Mouse (Mus musculus) heart, embryonic 14.5 days (tissue): ENCODE data around the gene Tspan15. TPM values are rescaled to one million over a fixed set of nuclear protein-coding genes. Genes with fewer than 3 reads are reported as not detected.

Experiments
- ATAC-seq: fragments of 200-750 bp; cut with Nextera tagmentation; 2 replicates; pipeline ENCODE4 v1.8.0; 2017; ENCODE audit warnings: low read depth, moderate TSS enrichment; ENCODE audit not compliant: insufficient number of reproducible peaks, insufficient read depth, low FRiP score
- H3K27ac ChIP-seq, 2 experiments: fragments of 200-500 bp in 1 of 2; fragments of 300-500 bp in 1 of 2; sonication (generic) in 1 of 2; replicated peaks in 1 of 2; 2 replicates each; pipeline ENCODE4 v1.5.1; 2012 to 2014; ENCODE audit warnings: low read depth in 2 of 2, low read length in 2 of 2, control low read depth in 1 of 2, mild to moderate bottlenecking in 1 of 2, mixed read lengths in 1 of 2; ENCODE audit not compliant: control insufficient read depth in 1 of 2, insufficient read depth in 1 of 2
- H3K27me3 ChIP-seq: fragments of 300-500 bp; sonication (generic); 2 replicates; pipeline ENCODE4 v1.6.1; 2014; ENCODE audit warnings: mild to moderate bottlenecking, low read length, control low read depth; ENCODE audit not compliant: control insufficient read depth, insufficient read depth
- H3K36me3 ChIP-seq: fragments of 300-500 bp; sonication (generic); 2 replicates; pipeline ENCODE4 v1.6.1; 2014; ENCODE audit warnings: mild to moderate bottlenecking, control low read depth, low read length, mixed read lengths; ENCODE audit not compliant: control insufficient read depth, insufficient read depth
- H3K4me1 ChIP-seq, 2 experiments: fragments of 200-500 bp in 1 of 2; fragments of 300-500 bp in 1 of 2; sonication (generic) in 1 of 2; 2 replicates each; pipeline ENCODE4 v1.6.1; 2012 to 2014; ENCODE audit warnings: low read length in 2 of 2, control low read depth in 1 of 2, mixed read lengths in 1 of 2; ENCODE audit not compliant: control insufficient read depth in 2 of 2, insufficient read depth in 2 of 2
- H3K4me2 ChIP-seq: fragments of 300-500 bp; sonication (generic); 2 replicates; pipeline ENCODE4 v1.6.1; 2014; ENCODE audit warnings: mild to moderate bottlenecking, low read length
- H3K4me3 ChIP-seq, 2 experiments: fragments of 200-500 bp in 1 of 2; fragments of 300-500 bp in 1 of 2; sonication (generic) in 1 of 2; 2 replicates each; pipeline ENCODE4 v1.5.1; 2012 to 2014; ENCODE audit warnings: low read length in 2 of 2, mild to moderate bottlenecking in 2 of 2, control low read depth in 1 of 2, low read depth in 1 of 2, moderate library complexity in 1 of 2; ENCODE audit not compliant: control insufficient read depth in 1 of 2, insufficient read depth in 1 of 2
- H3K9ac ChIP-seq: fragments of 300-500 bp; sonication (generic); 2 replicates; pipeline ENCODE4 v1.6.1; 2014; ENCODE audit warnings: mild to moderate bottlenecking, low read length
- H3K9me3 ChIP-seq: fragments of 300-500 bp; sonication (generic); 2 replicates; pipeline ENCODE4 v1.6.1; 2016; ENCODE audit warnings: low read length, control low read depth; ENCODE audit not compliant: control insufficient read depth
- WGBS: fragments of 180-500 bp; shearing (Covaris S2); extraction: QIAGEN DNeasy Blood & Tissue Kit; methylation state at CpG from one replicate; pipeline ENCODE4 v1.1.7; 2014; 5-methylcytosine and 5-hydroxymethylcytosine counted together
- polyA plus RNA-seq: library from polyadenylated mRNA; unstranded; fragments of >200 nt; fragmentation: Nextera tagmentation; extraction: Ambion mirVana; gene quantifications from 2 replicates; pipeline ENCODE4 v1.2.1, GENCODE M21; 2014

Tspan15 gene
- polyA plus RNA-seq, 1 experiment from 2014 or later: 5.1 TPM

GRCm38 (mm10) chr10:62174533-62175313 lies 56.3 kb downstream of the Tspan15 start:
- no peaks in the 10 kb centered on the region for H3K9me3 ChIP-seq
- 46% methylated on average over 15 of the region's 15 CpGs for WGBS
- no peak for ATAC-seq
- no peak overlapping the region for H3K9ac ChIP-seq
- H3K27ac ChIP-seq: no peak overlapping the region
- H3K4me3 ChIP-seq: no peak overlapping the region
- no peaks in the 10 kb centered on the region for H3K4me1 ChIP-seq
- H3K4me2 ChIP-seq: no peak overlapping the region
- H3K36me3 ChIP-seq: no peaks in the 10 kb centered on the region
- 0 out of 2 replicates have a peak, but pooled peaks cover 3% of the 10 kb centered on the region for H3K27me3 ChIP-seq

DNA sequence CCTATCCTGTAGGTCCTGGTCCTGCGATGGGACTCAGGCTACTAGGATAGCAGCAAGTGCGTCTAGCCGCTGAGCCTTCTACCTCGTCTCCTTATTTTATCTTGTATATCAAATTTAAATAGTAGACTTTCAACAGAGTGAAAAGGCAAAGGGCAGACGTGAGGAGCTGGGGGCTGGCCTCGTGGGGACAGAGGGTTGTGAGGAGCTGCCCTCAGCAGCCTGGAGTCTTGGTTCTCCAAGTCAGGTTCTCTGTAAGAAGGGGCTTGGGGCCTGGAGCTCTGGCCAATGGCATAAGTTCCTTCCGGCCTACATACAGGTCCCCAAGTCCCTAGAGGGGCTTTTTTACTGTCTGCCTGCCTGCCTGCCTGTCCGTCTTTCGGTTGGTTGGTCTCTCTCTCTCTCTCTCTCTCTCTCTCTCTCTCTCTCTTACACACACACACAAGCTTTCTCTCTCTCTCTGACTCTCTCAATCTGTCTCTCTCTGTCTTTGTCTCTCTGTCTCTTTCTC lies 57.1 kb downstream of the Tspan15 start:
- no peak for ATAC-seq
- Histone ChIP-seq H3K4me1 (no peaks in the 10 kb centered on the region), H3K9ac (no peak overlapping the region), H3K36me3 (no peaks in the 10 kb centered on the region), H3K27ac (no peak overlapping the region), H3K4me3 (no peak overlapping the region), H3K9me3 (no peaks in the 10 kb centered on the region), H3K27me3 (0 out of 2 replicates have a peak, but pooled peaks cover 3% of the 10 kb centered on the region), H3K4me2 (no peak overlapping the region)
- WGBS: 40% methylated on average over 9 of the region's 9 CpGs

DNA sequence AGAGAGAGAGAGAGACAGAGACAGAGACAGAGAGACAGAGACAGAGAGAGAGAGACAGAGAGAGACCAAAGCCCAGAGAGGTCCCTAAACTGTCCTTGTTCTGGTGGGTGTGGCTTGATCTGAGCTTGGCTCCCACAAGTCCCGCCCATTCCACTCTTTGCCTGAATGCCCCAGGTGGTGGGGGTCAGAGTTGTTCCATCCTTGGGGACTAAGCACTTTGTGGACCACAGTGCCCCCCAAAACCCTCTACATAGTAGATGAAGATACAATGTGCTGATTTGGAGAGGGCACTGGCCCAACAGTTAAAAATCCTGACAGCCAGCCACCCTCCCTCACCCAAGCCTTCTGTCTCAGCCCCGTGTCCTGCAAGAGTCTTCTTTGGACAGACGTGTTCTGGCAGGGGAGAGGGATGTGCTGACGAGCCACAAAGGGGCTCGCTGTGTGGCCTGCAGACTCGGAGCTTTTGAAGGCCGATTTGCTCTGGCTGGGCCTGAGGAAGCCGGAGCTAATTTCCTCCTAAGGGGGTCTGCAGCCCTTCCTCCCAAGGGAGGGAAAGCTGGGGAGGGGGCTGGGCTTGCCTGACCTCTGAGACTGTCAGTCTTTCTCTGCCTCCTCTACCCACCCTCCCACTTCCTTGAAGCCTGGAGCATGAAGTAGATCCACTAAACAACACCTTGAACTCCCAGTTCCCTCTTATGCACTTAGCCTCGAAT lies 58.1 kb downstream of the Tspan15 start:
- H3K9ac ChIP-seq: no peak overlapping the region
- no peaks in the 10 kb centered on the region for H3K9me3 ChIP-seq
- H3K4me2 ChIP-seq: no peak overlapping the region
- WGBS: 6% methylated on average over 9 of the region's 9 CpGs
- H3K4me1 ChIP-seq: no peaks in the 10 kb centered on the region
- no peak overlapping the region for H3K4me3 ChIP-seq
- H3K27ac ChIP-seq: no peak overlapping the region
- 0 out of 2 replicates have a peak, but pooled peaks cover 3% of the 10 kb centered on the region for H3K27me3 ChIP-seq
- ATAC-seq: no peak
- H3K36me3 ChIP-seq: no peaks in the 10 kb centered on the region

DNA sequence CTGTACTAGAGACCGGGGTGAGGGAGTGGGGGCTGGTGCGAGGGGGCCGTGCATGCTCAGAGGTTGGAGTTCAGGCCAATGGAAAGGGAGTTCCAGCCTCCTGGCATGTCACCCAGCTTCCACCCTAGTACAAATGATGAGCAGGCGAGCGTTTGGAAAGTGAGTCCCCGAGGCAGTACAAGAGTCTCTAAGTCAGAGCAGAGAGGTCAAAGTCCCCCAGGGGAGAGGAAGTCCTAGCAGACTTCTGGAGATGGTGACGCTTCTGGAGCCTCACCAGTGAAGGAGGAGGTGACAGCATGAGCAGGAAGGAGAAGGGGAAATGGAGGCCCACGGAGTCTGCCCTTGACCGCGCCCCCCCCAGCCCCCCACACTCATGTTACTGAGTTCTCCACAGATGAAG lies 68.6 kb downstream of the Tspan15 start:
- Histone ChIP-seq H3K9me3 (0 out of 2 replicates have a peak, but pooled peaks cover 4% of the 10 kb centered on the region), H3K27ac (no peak overlapping the region), H3K9ac (no peak overlapping the region), H3K36me3 (no peaks in the 10 kb centered on the region), H3K4me1 (no peaks in the 10 kb centered on the region), H3K27me3 (no peaks in the 10 kb centered on the region), H3K4me3 (no peak overlapping the region), H3K4me2 (no peak overlapping the region)
- 47% methylated on average over 10 of the region's 10 CpGs for WGBS
- no peak for ATAC-seq

DNA sequence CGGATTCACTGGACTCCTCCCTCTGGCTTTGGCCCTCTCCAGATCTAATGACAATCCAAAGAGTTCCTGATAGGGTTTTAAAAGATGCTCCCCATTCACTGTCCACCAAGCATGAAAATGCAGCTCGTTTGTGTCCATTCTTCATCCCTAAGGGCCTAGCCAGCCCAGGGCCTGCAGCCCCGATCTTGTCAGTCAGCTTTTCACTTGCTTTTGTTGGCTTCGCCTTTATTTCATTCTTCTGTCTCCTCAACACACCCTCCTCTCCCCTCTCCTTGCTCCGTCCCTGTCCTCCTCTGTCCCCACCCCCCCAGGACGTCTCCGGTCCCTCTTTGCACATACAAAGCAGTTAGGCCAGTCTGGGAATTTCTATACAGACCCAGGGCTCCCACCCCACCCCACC lies 81.1 kb downstream of the Tspan15 start:
- Histone ChIP-seq H3K4me2 (no peak overlapping the region), H3K4me1 (no peaks in the 10 kb centered on the region), H3K27me3 (peaks cover 16% of the 10 kb centered on the region), H3K36me3 (no peaks in the 10 kb centered on the region), H3K9ac (no peak overlapping the region), H3K4me3 (no peak overlapping the region), H3K9me3 (peaks cover 4% of the 10 kb centered on the region), H3K27ac (no peak overlapping the region)
- WGBS: 59% methylated on average over 7 of the region's 7 CpGs
- ATAC-seq: no peak

- Histone ChIP-seq H3K9ac (no peak overlapping the region), H3K36me3 (no peaks in the 10 kb centered on the region), H3K4me3 (no peak overlapping the region), H3K9me3 (no peaks in the 10 kb centered on the region), H3K27me3 (peaks cover 23% of the 10 kb centered on the region), H3K27ac (no peak overlapping the region), H3K4me2 (no peak overlapping the region), H3K4me1 (no peaks in the 10 kb centered on the region)
- no peak for ATAC-seq
- WGBS: 49% methylated on average over 12 of the region's 12 CpGs
Measured at GRCm38 (mm10) chr10:62147466-62148248, 83.4 kb downstream of the Tspan15 start.

DNA sequence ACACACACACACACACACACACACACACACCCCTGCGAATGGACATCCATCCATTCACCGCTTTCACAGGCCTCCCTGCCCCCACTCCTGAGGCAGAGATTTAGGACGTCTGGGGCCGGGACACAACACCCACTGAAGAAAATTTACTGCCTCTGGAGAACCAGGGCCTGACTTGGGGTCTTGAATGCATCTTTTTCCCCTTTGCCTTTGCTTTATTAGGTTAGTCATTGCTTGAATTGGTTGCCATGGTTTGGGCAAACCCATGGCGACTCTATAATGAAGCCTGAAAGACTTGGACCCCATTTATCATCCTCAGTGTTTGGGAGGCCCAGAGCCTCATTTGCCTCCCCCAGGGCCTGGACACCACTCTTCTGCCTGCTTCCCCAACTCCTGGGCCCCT lies 85.1 kb downstream of the Tspan15 start:
- Histone ChIP-seq H3K9me3 (no peaks in the 10 kb centered on the region), H3K9ac (no peak overlapping the region), H3K4me3 (no peak overlapping the region), H3K4me1 (no peaks in the 10 kb centered on the region), H3K27ac (no peak overlapping the region), H3K4me2 (no peak overlapping the region), H3K27me3 (peaks cover 29% of the 10 kb centered on the region), H3K36me3 (no peaks in the 10 kb centered on the region)
- WGBS: 79% methylated on average over 5 of the region's 5 CpGs
- no peak for ATAC-seq
